Mouse (Mus musculus) liver, embryonic 13.5 days (tissue): ENCODE results near the gene Hus1b. TPM values are rescaled to one million over a fixed set of nuclear protein-coding genes. Genes with fewer than 3 reads are reported as not detected.

Experiments
- ATAC-seq: fragments of 200-750 bp; cut with Nextera tagmentation; 2 replicates; pipeline ENCODE4 v1.8.0; 2017; ENCODE audit warnings: low read depth, mild to moderate bottlenecking, moderate number of reproducible peaks, moderate library complexity
- DNase-seq: peaks from one replicate; pipeline ENCODE4 v3.0.0; 2022
- H3K27ac ChIP-seq: fragments of 300-500 bp; sonication (generic); 2 replicates; pipeline ENCODE4 v1.5.1; 2015; ENCODE audit warnings: moderate library complexity, mild to moderate bottlenecking, inconsistent platforms
- H3K27me3 ChIP-seq: fragments of 300-500 bp; sonication (generic); 2 replicates; pipeline ENCODE4 v1.6.1; 2015; ENCODE audit warnings: mild to moderate bottlenecking, inconsistent platforms
- H3K36me3 ChIP-seq: fragments of 300-500 bp; sonication (generic); 2 replicates; pipeline ENCODE4 v1.6.1; 2015; ENCODE audit warnings: mild to moderate bottlenecking, inconsistent platforms
- H3K4me1 ChIP-seq: fragments of 300-500 bp; sonication (generic); replicated peaks from 2 replicates; pipeline ENCODE4 v1.6.1; 2015; ENCODE audit warnings: inconsistent platforms
- H3K4me2 ChIP-seq: fragments of 300-500 bp; sonication (generic); 2 replicates; pipeline ENCODE4 v1.6.1; 2015; ENCODE audit warnings: inconsistent platforms, mild to moderate bottlenecking, moderate library complexity
- H3K4me3 ChIP-seq: fragments of 300-500 bp; sonication (generic); replicated peaks from 2 replicates; pipeline ENCODE4 v1.5.1; 2015; ENCODE audit warnings: mild to moderate bottlenecking, inconsistent platforms
- H3K9ac ChIP-seq: fragments of 300-500 bp; sonication (generic); 2 replicates; pipeline ENCODE4 v1.6.1; 2015; ENCODE audit warnings: mild to moderate bottlenecking, inconsistent platforms
- H3K9me3 ChIP-seq: fragments of 300-500 bp; sonication (generic); replicated peaks from 2 replicates; pipeline ENCODE4 v1.6.1; 2016; ENCODE audit warnings: inconsistent platforms
- WGBS: fragments of 180-500 bp; shearing (Covaris S2); methylation state at CpG from one replicate; pipeline ENCODE4 v1.1.7; 2015; ENCODE audit not compliant: insufficient replicate concordance; 5-methylcytosine and 5-hydroxymethylcytosine counted together
- polyA plus RNA-seq: library from polyadenylated mRNA; unstranded; fragments of >200 nt; fragmentation: Nextera tagmentation; extraction: Ambion mirVana; gene quantifications from 2 replicates; pipeline ENCODE4 v1.2.1, GENCODE M21; 2015

The Hus1b gene
- polyA plus RNA-seq, 1 experiment from 2014 or later: not detected

DNA sequence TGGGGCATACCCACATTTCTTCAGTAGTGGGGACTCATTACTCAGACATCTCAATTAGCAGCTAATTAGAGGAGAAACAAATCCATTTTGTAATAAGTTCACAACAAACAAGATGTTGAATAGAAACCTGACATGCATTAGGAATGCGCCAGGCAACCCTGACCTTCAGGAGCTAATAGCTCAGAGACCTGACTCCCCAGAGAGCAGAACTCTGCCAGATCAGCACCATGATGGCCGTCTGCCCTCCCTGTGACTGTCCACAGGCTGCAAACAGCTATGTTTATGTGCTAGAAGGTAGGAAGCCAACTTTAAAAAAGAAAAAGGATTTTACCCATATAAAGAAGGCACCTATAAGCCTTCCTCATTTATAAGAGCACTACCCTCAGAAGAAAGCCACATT, 45.3 kb downstream of the Hus1b start:
- H3K27me3 ChIP-seq: no peaks in the 10 kb centered on the region
- no peak overlapping the region for H3K27ac ChIP-seq
- H3K36me3 ChIP-seq: peaks cover 25% of the 10 kb centered on the region
- DNase-seq (no peak), ATAC-seq (no peak)
- no peak overlapping the region for H3K4me2 ChIP-seq
- 63% methylated on average over 2 of the region's 2 CpGs for WGBS
- no peaks in the 10 kb centered on the region for H3K9me3 ChIP-seq
- no peak overlapping the region for H3K4me3 ChIP-seq
- H3K9ac ChIP-seq: no peak overlapping the region
- no peaks in the 10 kb centered on the region for H3K4me1 ChIP-seq

DNA sequence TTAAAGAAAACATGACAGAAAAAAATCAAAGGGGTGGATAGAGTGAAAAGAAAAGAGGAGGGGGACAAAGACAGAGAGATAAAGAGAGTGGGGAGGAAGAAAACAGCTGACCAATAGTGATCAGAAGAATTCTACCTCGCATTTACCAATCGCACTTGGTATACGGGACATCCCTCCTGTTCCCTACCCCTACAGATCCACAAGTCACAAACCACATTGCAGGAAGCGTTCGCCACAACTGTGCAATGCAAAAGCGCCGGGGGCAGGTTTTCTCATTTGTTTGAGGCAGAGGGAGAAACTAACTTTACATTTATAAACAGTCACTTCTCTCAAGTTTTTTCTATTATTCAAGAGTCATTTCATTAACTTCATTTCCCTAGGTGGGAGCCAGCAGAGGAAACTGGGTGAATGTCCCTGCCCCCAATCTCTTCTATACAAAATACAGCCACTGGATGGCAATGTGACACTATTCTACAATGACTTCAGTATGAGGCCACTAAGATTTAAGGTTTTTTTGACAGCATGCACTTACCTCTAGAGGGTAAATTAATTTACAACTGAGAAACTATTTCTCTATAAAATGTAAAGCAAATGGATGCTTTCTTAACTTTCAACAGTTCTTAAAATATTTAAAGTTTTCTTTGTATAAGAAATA, 46.0 kb downstream of the Hus1b start:
- H3K27me3 ChIP-seq: no peaks in the 10 kb centered on the region

More for the DNA sequence above, 46.0 kb downstream of the Hus1b start:
- Histone ChIP-seq H3K9me3 (no peaks in the 10 kb centered on the region), H3K4me2 (no peak overlapping the region), H3K9ac (no peak overlapping the region), H3K4me3 (no peak overlapping the region), H3K4me1 (no peaks in the 10 kb centered on the region), H3K27ac (no peak overlapping the region), H3K36me3 (peaks cover 25% of the 10 kb centered on the region)
- DNase-seq (no peak), ATAC-seq (no peak)
- 68% methylated on average over 7 of the region's 7 CpGs for WGBS

Other genes with a start within 250 kb of the Hus1b start
- gene Irf4, start 198.5 kb downstream of the Hus1b start, polyA plus RNA-seq: 0.02 and 0.06 TPM in 2 replicates
- gene Exoc2, start 26.3 kb upstream of the Hus1b start, polyA plus RNA-seq: 13.5 and 17.8 TPM in 2 replicates
- gene Gm5447, start 26.4 kb upstream of the Hus1b start, polyA plus RNA-seq: not detected in 2 replicates